Mouse (Mus musculus) ZHBTc4 (cell line): ENCODE measurements around the gene Olfr61.
"Not testable (repeated sequence)": the region's sequence is repeated elsewhere in the genome, so short reads cannot be mapped to it uniquely, and the experiment has no call there.

Experiments used
- DNase-seq: peaks from one replicate; pipeline ENCODE4 v3.0.0-alpha.2; 2011; ENCODE audit warnings: low read depth, low spot score

Olfr61 gene

GRCm38 (mm10) chr7:140628670-140629069, at the start of gene Olfr61:
Gene Olfr61, plus strand, starts transcription at chr7:140628970.
- not testable (repeated sequence) for DNase-seq

DNA sequence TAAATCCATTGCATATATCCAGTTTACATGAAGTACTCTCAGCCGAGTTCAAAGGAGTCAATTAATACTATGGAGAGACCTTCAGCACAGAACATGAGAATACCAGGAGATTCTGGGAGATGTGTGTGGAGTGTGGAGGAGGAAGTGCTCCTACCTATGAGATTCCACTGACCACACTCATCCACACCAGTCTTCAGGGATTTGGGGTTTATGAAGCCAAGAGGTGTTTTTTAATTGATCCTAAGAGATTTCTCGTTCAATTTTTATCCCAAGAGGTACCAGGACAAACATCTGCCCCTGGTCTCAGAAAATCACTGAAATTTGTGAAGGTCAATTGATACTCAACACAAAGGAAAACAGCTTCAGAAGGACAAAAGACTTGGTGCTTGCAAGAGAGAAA, 27.8 kb upstream of the Olfr61 start, which contains the start of gene Olfr46:
TSS of gene Olfr46 (plus strand) at position 301 of the 400 bp plus-strand sequence.
- not testable (repeated sequence) for DNase-seq

DNA sequence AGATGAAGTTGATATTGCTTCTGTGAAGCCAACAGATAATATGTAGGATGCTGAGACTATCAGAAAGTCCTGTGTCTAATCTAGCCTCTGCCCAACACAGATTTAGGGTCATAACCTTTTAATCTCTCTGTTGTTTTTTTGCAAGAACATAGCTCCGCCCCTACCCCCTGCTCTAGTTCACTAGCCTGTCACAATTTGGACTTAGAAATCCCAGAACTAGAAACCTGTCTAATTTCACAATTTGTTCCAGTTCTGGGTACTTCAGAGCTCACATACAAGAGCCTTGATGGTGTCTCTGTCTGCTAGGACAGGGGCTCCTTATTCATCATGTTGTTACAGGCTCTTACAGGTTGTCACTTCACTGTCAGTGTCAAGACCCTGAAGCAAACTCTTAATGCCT, 1.8 kb downstream of the Olfr61 start:
- DNase-seq = no peak

DNA sequence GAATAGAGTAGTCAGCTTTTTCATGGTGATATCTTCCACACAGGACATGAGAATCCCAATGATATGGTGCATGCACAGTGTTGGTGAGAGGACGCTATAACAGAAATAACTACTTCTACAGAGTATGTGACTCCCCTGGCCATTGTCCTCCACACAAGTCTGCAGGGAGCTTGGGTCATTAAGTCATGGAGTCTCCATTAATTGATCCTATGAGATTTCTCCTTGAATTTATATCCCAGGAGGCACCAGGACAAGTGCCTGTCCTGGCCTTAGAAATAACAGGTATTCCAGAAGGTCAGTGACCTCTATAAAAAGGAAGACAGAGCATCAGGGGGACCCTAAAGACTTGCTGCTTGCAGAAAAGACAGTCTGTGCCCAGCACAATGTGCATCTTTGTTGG, 17.4 kb downstream of the Olfr61 start, which contains the start of gene Olfr53:
TSS of gene Olfr53 (plus strand) at position 301 of the 400 bp plus-strand sequence.
- DNase-seq = no peak

DNA sequence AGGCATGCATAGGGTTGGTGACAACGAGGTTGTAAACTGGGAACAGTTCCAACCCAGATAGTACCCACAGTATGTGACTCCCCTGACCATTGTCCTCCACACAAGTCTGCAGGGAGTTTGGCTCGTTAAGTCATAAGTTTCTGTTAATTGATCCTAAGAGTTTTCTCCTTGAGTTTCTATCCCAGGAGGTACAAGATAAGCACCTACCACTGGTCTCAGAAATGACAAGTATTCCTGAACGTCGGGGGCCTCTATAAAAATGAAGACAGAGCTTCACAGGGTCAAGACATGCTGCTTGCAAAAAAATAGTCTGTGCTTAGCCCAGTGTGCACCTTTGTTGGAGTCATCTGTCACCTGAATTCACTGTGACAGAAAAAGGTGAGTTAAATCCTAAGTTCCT, 30.9 kb downstream of the Olfr61 start, which contains the start of gene Olfr539:
TSS of gene Olfr539 (plus strand) at position 301 of the 400 bp plus-strand sequence.
- no peak for DNase-seq

DNA sequence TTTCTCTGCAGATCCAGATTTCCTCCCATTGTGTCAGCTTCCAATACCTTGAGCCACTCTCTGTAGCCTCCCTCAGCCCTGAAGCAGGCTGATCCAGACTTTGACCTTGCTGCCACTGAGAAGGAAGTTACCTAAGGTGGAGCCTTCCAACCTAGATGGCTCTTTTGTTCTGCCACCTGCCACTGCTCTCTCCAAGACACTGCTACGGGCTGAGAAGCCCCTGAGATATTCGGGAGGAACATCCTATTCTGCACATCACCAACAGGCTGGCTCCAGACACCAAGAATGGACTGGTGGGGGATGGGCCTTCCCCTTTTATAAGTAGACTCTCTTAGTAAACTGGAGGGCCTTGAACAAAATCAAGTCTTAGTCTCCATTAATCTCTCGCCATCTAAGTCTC, 41.9 kb downstream of the Olfr61 start:
- DNase-seq = peak; percentile 82

DNA sequence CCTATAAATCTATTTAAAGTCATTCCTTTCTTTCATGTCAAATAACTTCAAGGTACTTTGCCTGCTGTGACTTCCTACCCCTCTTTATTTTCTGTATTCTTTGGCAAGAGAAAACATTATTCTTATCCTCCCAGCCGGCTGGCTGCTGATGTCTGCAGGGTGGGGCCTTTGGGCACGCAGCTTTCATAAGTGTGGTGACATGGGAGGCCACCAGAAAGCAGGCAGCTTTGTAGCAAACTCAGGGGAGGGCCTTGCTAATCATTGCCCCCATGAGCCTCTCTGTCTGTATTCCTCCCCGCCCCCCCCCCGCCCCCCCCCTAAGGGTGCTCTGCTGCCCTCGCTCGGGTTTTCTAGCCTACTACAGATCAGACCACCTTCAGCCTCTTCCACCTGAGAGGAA, 47.1 kb downstream of the Olfr61 start:
- no peak for DNase-seq

DNA sequence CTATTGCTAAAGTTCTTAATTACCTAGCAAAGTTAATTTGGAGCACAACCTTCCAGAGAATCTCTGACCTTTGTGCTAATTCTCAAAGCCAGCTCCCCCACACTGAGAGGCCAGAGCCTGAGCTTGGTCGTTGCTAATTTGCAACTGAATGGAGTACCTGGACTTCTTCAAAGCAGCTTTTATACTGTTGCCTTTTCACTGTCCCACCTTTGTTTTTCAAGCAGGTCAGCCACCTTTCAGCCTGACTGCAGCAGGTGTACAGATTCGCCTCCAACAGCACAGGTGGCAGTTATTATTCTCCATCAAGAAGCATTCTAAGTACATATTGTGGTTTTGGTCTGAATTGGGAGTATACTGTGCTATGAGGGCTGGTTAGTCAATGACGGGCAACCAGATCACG, 50.8 kb downstream of the Olfr61 start:
- peak; percentile 59 for DNase-seq

GRCm38 (mm10) chr7:140681651-140682050, 52.9 kb downstream of the Olfr61 start, which contains the start of gene Olfr45:
Gene Olfr45, plus strand, starts transcription at chr7:140681951.
- no peak for DNase-seq
